Mouse (Mus musculus) midbrain, embryonic 13.5 days (tissue): ENCODE data around the gene Thsd4. TPM values are rescaled to one million over a fixed set of nuclear protein-coding genes. Genes with fewer than 3 reads are reported as not detected.
A peak's percentile ranks its signal among the peaks of the same experiment; 100 is the strongest.
"Not testable (repeated sequence)": the region's sequence is repeated elsewhere in the genome, so short reads cannot be mapped to it uniquely, and the experiment has no call there.

Source experiments
- ATAC-seq: fragments of 200-750 bp; cut with Nextera tagmentation; 2 replicates; pipeline ENCODE4 v1.8.0; 2017; ENCODE audit warnings: mild to moderate bottlenecking, moderate TSS enrichment, moderate library complexity
- H3K27ac ChIP-seq: fragments of 300-500 bp; sonication (generic); 2 replicates; pipeline ENCODE4 v1.5.1; 2015; ENCODE audit warnings: inconsistent platforms, mild to moderate bottlenecking, moderate library complexity
- H3K27me3 ChIP-seq: fragments of 300-500 bp; sonication (generic); 2 replicates; pipeline ENCODE4 v1.6.1; 2015; ENCODE audit warnings: mild to moderate bottlenecking, inconsistent platforms
- H3K36me3 ChIP-seq: fragments of 300-500 bp; sonication (generic); 2 replicates; pipeline ENCODE4 v1.6.1; 2015; ENCODE audit warnings: mild to moderate bottlenecking, inconsistent platforms
- H3K4me1 ChIP-seq: fragments of 300-500 bp; sonication (generic); replicated peaks from 2 replicates; pipeline ENCODE4 v1.6.1; 2015; ENCODE audit warnings: inconsistent platforms
- H3K4me2 ChIP-seq: fragments of 300-500 bp; sonication (generic); replicated peaks from 2 replicates; pipeline ENCODE4 v1.6.1; 2015; ENCODE audit warnings: moderate library complexity, mild to moderate bottlenecking, inconsistent platforms
- H3K4me3 ChIP-seq: fragments of 300-500 bp; sonication (generic); replicated peaks from 2 replicates; pipeline ENCODE4 v1.5.1; 2015; ENCODE audit warnings: mild to moderate bottlenecking, inconsistent platforms
- H3K9ac ChIP-seq: fragments of 300-500 bp; sonication (generic); replicated peaks from 2 replicates; pipeline ENCODE4 v1.6.1; 2015; ENCODE audit warnings: mild to moderate bottlenecking, inconsistent platforms
- H3K9me3 ChIP-seq: fragments of 300-500 bp; sonication (generic); 2 replicates; pipeline ENCODE4 v1.6.1; 2016; ENCODE audit warnings: mild to moderate bottlenecking, inconsistent platforms
- WGBS: fragments of 180-500 bp; shearing (Covaris S2); methylation state at CpG from one replicate; pipeline ENCODE4 v1.1.7; 2015; 5-methylcytosine and 5-hydroxymethylcytosine counted together
- polyA plus RNA-seq: library from polyadenylated mRNA; unstranded; fragments of >200 nt; fragmentation: Nextera tagmentation; extraction: Ambion mirVana; gene quantifications from 2 replicates; pipeline ENCODE4 v1.2.1, GENCODE M21; 2015

Gene Thsd4
- polyA plus RNA-seq, 1 experiment from 2014 or later = 8.0 TPM

DNA sequence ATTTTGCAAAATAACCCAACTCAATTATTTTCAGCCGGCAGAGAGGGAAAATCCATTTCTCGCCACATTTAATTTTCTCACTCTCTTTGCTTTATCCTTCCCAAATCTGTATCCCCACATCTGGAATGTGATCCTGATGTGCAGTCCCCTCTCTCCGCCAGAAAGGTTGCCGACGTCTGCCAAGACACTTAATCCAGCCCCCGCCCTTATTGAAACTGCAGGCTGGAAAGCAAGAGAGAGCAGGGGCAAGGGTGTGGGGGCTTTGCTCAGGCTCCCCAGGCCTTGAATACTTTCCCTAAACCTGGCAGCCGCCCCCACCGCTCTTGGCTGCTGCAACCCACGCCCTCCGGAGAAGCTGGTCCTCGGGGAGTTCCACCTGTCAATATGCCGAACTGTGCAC is 233.1 kb downstream of the Thsd4 start:
- H3K27me3 ChIP-seq = no peaks in the 10 kb centered on the region
- H3K9me3 ChIP-seq = no peaks in the 10 kb centered on the region
- no peak overlapping the region for H3K4me3 ChIP-seq
- ATAC-seq = no peak
- no peak overlapping the region for H3K27ac ChIP-seq
- H3K36me3 ChIP-seq = no peaks in the 10 kb centered on the region
- WGBS = 54% methylated on average over 12 of the region's 12 CpGs
- peaks cover 17% of the 10 kb centered on the region for H3K4me1 ChIP-seq
- H3K4me2 ChIP-seq = no peak overlapping the region
- H3K9ac ChIP-seq = no peak overlapping the region

DNA sequence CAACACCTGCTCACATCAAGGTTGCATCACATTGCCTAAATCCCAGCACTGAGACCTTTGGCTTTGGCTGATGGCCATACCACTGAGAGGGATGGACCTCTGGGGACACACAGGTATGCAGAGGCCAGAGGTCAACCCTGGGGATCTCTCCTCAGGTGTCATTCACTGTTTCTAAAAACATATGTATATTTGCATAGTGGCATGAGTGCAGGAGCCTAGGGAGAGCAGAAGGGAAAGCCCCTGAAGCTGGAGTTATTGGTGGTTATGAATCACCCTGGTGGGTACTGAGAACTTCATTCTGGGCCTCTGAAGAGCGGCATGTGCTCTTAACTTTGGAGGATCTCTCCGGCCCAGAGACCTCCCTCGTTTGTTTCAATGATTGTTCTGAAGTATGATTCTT is 235.5 kb downstream of the Thsd4 start:
- Histone ChIP-seq H3K27me3 (no peaks in the 10 kb centered on the region), H3K4me2 (no peak overlapping the region), H3K36me3 (no peaks in the 10 kb centered on the region), H3K9me3 (no peaks in the 10 kb centered on the region), H3K27ac (no peak overlapping the region), H3K9ac (no peak overlapping the region), H3K4me1 (peaks cover 22% of the 10 kb centered on the region), H3K4me3 (no peak overlapping the region)
- 93% methylated on average over 3 of the region's 3 CpGs for WGBS
- no peak for ATAC-seq

DNA sequence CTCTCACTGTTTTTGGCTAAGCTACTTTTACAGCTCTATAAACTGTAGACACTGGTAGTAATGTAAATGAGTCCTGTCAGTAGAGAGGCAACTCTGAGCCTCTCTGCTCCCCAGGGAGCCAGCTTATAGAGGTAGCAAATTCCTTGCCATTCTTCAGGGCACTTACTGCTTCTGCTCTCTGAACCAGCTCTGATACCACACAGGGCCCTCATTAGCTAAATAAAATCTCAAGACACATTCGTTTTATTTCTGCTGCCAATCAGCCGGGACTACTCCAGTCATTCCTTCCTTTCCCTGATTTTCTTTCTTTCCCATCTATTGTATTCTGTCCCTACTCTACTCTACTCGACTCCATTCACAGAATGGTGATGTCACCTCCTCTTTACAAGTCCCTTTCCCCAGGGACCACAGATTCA is 236.8 kb downstream of the Thsd4 start:
- Histone ChIP-seq H3K4me1 (peaks cover 30% of the 10 kb centered on the region), H3K4me2 (no peak overlapping the region), H3K27ac (no peak overlapping the region), H3K4me3 (no peak overlapping the region), H3K36me3 (no peaks in the 10 kb centered on the region), H3K9ac (no peak overlapping the region), H3K27me3 (no peaks in the 10 kb centered on the region), H3K9me3 (no peaks in the 10 kb centered on the region)
- WGBS = 10% methylated on average over 3 of the region's 3 CpGs
- 0 out of 2 replicates have a peak, but pooled peaks have one; percentile 37 for ATAC-seq

DNA sequence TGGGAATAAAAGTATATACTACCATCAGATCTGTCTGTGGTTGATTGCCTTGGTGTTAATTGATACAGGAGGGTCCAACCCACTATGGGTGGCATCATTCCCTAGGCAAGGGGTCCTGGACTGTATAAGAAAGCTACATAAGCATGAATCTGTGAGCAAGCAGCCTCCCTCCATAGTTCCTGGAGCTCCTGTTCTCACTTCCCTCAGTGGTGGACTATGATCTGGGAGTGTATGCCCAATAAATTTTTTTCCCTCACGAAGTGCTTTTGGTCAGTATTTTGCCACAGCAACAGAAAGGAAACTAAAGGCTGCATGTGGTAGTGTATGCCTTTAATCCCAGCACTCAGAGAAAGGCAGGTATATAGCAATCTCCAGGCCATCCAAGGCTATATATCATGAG is 237.5 kb downstream of the Thsd4 start:
- no peak overlapping the region for H3K4me2 ChIP-seq
- no peak overlapping the region for H3K27ac ChIP-seq
- no peak for ATAC-seq
- peaks cover 30% of the 10 kb centered on the region for H3K4me1 ChIP-seq
- 88% methylated on average over 1 of the region's 1 CpGs for WGBS
- H3K9me3 ChIP-seq = no peaks in the 10 kb centered on the region
- peaks cover 4% of the 10 kb centered on the region; the same call in 1 of the 2 replicates for H3K27me3 ChIP-seq
- H3K9ac ChIP-seq = no peak overlapping the region
- no peaks in the 10 kb centered on the region for H3K36me3 ChIP-seq
- H3K4me3 ChIP-seq = no peak overlapping the region

DNA sequence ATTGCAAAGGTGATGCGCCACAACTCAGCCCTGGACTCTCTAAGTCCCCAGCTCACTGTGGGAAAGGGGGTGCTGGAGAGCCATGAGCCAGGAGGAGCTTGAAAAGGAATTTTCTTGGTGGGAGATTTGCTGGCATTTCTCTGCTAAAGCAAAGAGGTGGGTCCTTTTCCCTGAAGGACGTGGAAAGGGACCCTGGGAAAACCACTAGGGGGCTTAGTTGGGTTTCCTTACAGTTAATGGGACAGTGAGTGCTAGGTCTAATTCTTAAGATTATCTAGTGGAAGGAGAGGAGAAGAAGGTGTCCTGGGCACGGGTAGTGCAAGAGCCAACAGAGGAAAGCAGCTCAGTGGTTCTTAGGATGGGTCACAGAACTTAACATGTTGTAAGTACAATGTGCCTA is 238.3 kb downstream of the Thsd4 start:
- no peak overlapping the region for H3K27ac ChIP-seq

DNA sequence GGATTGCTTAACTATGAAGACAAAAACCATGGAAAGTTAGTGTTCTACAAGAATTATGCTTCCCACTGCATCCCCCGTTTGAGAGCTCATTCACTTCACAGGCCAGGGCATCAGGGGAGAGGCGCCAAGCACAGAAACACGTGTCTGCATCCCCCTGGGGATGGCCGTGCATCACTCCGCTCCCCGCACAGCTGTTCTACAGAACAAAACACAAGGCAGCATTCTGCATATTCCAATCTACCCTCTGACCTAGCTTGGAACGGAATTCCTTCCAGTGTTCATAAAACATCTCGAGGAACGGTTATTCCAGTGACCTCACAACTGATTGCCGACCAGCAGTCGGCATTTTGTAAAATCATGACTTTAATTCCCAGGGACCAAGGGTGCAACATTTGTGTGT is 240.6 kb downstream of the Thsd4 start:
- H3K4me1 ChIP-seq = peaks cover 31% of the 10 kb centered on the region
- 58% methylated on average over 11 of the region's 11 CpGs for WGBS
- no peak overlapping the region for H3K4me2 ChIP-seq
- ATAC-seq = no peak
- no peak overlapping the region for H3K9ac ChIP-seq
- no peaks in the 10 kb centered on the region for H3K9me3 ChIP-seq
- no peak overlapping the region for H3K27ac ChIP-seq
- no peak overlapping the region for H3K4me3 ChIP-seq
- no peaks in the 10 kb centered on the region for H3K36me3 ChIP-seq
- peaks cover 23% of the 10 kb centered on the region for H3K27me3 ChIP-seq

More for the DNA sequence above, 238.3 kb downstream of the Thsd4 start:
- ATAC-seq = no peak
- Histone ChIP-seq H3K4me1 (peaks cover 27% of the 10 kb centered on the region), H3K36me3 (no peaks in the 10 kb centered on the region), H3K9ac (no peak overlapping the region), H3K9me3 (no peaks in the 10 kb centered on the region), H3K4me3 (no peak overlapping the region), H3K4me2 (no peak overlapping the region), H3K27me3 (peaks cover 10% of the 10 kb centered on the region)
- 69% methylated on average over 3 of the region's 3 CpGs for WGBS

DNA sequence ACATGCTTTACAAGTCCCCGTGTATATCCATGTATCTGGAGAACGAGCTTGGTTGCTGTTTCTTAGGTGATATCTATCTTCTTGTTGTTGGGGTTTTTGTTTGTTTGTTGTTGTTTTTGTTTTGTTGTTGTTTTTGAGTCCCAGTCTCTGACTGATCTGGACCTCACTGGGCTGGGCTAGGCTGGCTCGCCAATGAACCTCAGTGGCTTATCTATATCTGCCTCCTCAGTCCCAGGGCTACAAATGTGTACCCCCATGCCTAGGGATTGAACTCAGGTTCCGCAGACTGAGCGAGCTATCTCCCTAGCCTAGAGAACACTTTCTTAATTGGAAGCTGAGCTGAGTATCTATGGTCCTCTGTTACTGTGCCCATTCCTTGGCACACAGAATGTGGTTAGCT is 241.1 kb downstream of the Thsd4 start:
- 95% methylated on average over 5 of the region's 5 CpGs for WGBS
- Histone ChIP-seq H3K9me3 (no peaks in the 10 kb centered on the region), H3K27ac (no peak overlapping the region), H3K4me3 (no peak overlapping the region), H3K4me1 (peaks cover 36% of the 10 kb centered on the region), H3K36me3 (no peaks in the 10 kb centered on the region), H3K4me2 (no peak overlapping the region), H3K9ac (no peak overlapping the region), H3K27me3 (peaks cover 23% of the 10 kb centered on the region)
- no peak for ATAC-seq

DNA sequence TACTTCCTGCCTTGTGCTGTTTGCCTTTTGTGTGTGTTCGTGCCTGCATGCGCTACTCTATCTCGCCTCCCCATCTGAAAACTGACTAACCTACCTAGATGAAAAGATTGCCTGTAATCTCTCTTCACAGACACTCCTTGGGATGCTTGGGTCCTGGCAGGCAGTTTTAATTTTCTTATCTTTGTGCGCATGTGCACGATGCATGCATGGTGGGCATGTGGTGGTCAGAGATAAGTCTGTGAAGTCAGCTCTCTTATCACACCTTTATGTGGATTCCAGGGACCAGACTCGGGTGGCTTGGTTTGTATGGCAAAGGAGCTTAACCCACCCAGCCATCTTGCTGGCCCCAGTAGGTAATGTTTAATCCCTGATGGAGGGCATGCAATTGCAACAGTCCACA is 242.3 kb downstream of the Thsd4 start:
- Histone ChIP-seq H3K9me3 (no peaks in the 10 kb centered on the region), H3K27ac (no peak overlapping the region), H3K27me3 (peaks cover 23% of the 10 kb centered on the region), H3K36me3 (no peaks in the 10 kb centered on the region), H3K9ac (no peak overlapping the region), H3K4me1 (peaks cover 35% of the 10 kb centered on the region), H3K4me2 (no peak overlapping the region), H3K4me3 (no peak overlapping the region)
- WGBS = 83% methylated on average over 6 of the region's 6 CpGs
- ATAC-seq = no peak

DNA sequence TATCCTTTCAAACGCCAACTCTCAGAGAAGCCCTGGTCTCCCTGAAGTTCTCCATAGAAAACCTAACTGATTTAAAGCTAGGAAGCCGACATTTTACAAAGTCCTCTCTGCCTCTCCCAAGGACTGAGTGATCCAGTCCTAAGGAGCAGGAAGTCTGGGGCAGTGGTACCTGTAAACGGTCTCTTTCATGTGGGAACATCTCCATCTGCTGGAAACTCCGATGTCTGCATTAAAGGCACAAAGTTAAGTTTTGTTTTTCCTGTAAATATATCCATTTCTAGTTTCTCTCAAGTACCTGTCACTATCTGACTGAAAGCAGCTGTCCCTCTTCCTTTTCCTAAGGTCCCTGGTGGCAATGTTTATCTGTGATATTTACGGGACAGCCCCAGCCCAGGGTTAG is 245.5 kb downstream of the Thsd4 start:
- Histone ChIP-seq H3K9me3 (no peaks in the 10 kb centered on the region), H3K4me3 (no peak overlapping the region), H3K4me1 (peaks cover 31% of the 10 kb centered on the region), H3K27me3 (peaks cover 23% of the 10 kb centered on the region), H3K4me2 (no peak overlapping the region), H3K9ac (no peak overlapping the region), H3K27ac (peak overlapping the region; percentile 57), H3K36me3 (no peaks in the 10 kb centered on the region)
- no peak; the same call in 1 of the 2 replicates for ATAC-seq
- 20% methylated on average over 5 of the region's 5 CpGs for WGBS

DNA sequence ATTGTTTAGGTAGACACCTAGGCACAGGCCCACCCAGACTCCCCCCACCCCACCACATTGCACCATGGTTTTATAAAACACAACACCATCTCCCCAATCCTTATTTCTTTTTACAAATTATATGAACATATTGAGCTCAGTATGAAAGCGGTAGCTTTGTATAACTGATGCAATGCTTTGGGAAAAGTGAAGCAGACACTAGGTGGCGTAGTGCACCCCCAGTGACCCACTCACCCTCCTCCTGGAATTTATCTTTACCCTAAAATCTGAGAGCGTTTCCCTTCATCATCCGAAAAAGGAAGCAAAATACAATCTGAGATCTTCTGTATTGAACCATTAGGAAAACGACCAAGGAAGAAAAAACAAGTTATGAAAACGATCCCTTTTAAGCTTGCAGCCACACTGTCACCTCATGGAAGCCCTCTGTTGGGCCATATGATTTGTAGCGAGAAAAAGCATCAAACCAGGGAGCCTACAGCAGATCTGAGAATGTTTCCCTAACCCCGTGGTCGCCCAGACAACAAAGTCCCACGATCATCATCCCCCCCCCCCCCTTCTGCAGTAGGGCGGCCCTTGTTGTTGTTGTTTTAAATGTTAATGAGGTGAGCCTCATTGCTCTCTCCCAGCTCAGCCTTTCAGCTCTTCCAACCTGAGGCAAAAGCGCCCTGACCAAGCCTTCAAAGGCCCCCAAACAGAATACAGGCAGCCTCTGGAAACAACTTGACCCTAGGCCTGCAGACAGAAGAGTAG is 246.3 kb downstream of the Thsd4 start:
- H3K4me3 ChIP-seq = no peak overlapping the region
- H3K4me1 ChIP-seq = peaks cover 24% of the 10 kb centered on the region
- H3K36me3 ChIP-seq = no peaks in the 10 kb centered on the region
- no peak overlapping the region for H3K9ac ChIP-seq
- WGBS = 6% methylated on average over 12 of the region's 12 CpGs
- no peaks in the 10 kb centered on the region for H3K9me3 ChIP-seq
- peak overlapping the region; percentile 57 for H3K27ac ChIP-seq
- H3K27me3 ChIP-seq = peaks cover 23% of the 10 kb centered on the region
- H3K4me2 ChIP-seq = no peak overlapping the region; the same call in 1 of the 2 replicates
- peak; percentile 88 for ATAC-seq

DNA sequence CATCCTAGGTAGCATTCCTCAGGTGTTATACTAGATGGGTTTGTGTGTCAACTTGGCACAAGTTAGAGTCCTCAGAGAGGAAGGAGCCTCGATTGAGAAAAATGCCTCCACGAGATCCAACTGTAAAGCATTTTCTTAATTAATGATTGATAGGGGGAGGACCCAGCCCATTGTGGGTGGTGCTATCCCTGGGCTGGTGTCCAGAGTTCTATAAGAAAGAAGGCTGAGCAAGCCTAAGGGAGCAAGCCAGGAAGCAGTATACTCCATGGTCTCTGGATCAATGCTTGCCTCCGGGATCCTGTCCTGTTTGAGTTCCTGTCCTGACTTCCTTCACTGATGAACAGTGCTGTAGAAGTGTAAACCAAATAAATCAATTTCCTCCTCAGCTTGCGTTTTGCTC is 247.3 kb downstream of the Thsd4 start:
- ATAC-seq = no peak
- no peak overlapping the region for H3K4me3 ChIP-seq
- WGBS = 84% methylated on average over 4 of the region's 4 CpGs
- no peak overlapping the region for H3K4me2 ChIP-seq
- H3K9ac ChIP-seq = no peak overlapping the region
- peaks cover 20% of the 10 kb centered on the region for H3K27me3 ChIP-seq
- H3K27ac ChIP-seq = no peak overlapping the region
- H3K9me3 ChIP-seq = no peaks in the 10 kb centered on the region
- H3K36me3 ChIP-seq = no peaks in the 10 kb centered on the region
- H3K4me1 ChIP-seq = peaks cover 24% of the 10 kb centered on the region

DNA sequence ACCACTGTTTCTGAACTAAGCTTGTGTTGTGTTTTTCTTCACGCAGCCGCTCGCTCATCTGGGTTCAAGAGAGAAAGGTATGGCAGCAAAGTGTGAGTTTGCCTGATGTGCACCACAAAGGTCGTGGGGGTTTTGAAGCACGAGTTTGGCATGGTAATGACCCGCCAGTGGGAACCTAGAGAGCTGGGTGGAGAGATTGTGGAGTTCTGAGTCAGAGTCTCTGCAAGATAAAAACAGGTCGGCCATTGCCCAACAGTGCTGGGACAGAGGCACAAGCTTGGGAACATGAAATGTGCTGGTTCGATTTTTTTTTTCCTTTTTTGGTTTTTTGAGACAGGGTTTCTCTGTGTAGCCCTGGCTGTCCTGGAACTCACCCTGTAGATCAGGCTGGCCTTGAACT is 249.5 kb downstream of the Thsd4 start:
- not testable (repeated sequence) for H3K9ac ChIP-seq, ATAC-seq, H3K27me3 ChIP-seq, H3K36me3 ChIP-seq, H3K9me3 ChIP-seq, H3K27ac ChIP-seq, H3K4me2 ChIP-seq, H3K4me3 ChIP-seq
- WGBS = 87% methylated on average over 8 of the region's 8 CpGs
- H3K4me1 ChIP-seq = peaks cover 32% of the 10 kb centered on the region

DNA sequence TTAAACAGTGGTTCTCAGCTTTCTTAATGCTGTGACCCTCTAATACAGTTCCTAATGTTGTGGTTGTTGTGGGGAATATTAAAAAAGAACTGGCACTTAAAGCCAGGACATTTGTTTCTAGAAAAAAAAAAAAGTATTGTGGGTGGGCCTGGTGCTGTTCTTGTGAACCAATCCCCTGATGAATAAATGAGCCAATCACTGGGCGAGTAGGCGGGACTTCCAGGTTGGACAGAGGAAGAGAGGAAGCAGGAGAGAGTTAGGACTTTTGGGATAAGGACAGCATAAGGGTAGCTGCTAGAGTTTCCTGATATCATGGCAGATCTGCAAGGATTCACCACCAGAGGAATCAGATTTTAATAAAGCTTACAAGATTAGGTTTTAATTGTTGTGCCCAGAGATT is 249.9 kb downstream of the Thsd4 start:
- H3K9ac ChIP-seq = no peak overlapping the region
- 64% methylated on average over 2 of the region's 2 CpGs for WGBS

More for the DNA sequence above, 249.9 kb downstream of the Thsd4 start:
- Histone ChIP-seq H3K27ac (no peak overlapping the region), H3K9me3 (no peaks in the 10 kb centered on the region), H3K4me1 (peaks cover 36% of the 10 kb centered on the region), H3K4me2 (no peak overlapping the region), H3K27me3 (peaks cover under 1% of the 10 kb centered on the region; the same call in 1 of the 2 replicates), H3K36me3 (no peaks in the 10 kb centered on the region), H3K4me3 (no peak overlapping the region)
- ATAC-seq = no peak
